Mouse (Mus musculus): ENCODE measurements around the gene Glis3.

The Glis3 gene

DNA sequence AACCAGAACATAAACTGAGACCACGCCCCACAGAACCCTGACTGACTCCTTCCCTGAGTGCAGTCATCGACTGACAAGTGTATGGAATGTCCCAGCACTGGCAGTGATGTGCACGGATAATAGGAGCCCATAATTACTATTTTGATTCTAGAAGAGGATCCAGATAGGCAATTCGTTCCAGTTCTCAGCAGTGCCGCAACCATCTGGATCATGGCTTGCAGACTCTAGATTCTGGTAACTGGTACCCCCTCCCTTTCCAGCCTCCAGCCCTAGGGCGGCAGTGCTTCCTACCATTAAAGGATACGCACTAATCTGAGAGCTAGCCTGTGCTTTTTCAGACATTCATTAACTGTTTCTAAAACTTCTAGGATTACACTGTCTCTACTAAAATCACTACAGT is 24.7 kb downstream of the Glis3 start:
- CTCF ChIA-PET = no interaction called here

DNA sequence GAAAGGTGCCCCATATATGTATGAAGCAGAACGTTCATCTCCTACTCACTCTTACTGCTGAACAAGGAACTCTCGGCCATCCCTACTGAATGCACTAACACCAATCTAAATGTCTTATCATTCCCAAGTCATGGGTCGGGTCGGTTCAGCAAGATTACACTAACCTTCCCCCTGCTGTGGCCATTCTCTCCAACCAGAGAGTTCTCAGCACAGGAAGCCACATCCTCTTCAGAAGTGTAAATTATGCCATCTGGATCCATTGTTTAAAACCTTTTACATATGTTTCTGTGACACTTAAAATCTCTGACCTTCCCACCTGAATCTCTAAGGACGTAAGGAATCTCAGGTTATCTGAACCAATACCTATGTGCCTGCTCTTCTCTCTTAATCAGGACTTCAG is 29.0 kb downstream of the Glis3 start:
- CTCF ChIA-PET = no interaction called here

DNA sequence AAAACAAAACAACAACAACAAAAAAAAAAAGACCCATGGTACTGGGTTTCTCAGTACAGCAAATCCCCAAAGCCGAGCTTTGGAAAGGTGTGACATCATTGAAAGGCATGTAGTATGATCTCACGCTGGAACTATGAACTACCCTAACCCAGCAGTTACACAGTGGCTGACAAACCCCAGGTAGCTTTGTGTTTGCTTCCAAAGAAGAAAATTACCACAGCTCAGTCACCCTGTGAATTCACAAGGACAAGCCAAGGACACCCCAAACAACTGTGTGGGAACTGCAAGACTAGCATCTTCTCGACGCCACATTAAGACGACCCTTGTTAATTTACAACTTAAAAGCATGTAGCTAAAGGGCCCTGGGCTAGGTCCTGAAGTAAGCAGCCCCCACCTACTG is 30.4 kb downstream of the Glis3 start:
- CTCF ChIA-PET = no interaction called here

DNA sequence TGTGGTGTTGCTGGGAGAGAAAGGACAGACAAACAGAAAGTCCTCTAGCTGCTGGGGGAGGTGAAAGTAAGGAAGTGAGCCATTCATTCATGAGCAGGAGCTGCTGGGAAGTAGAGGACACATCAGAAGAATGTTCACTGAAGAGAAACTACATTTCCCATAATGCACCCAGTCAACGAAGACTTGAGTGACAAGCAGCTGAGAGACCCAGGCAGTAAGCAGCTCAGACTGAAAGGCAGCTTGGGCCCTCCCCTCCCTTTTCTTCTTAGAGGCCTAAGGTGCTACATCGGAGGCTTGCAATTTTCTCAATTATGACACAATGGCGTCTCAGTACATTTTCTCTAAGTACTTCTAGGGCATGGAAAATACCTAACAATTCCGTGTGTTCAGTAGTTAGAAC is 31.0 kb downstream of the Glis3 start:
- CTCF ChIA-PET = no interaction called here

DNA sequence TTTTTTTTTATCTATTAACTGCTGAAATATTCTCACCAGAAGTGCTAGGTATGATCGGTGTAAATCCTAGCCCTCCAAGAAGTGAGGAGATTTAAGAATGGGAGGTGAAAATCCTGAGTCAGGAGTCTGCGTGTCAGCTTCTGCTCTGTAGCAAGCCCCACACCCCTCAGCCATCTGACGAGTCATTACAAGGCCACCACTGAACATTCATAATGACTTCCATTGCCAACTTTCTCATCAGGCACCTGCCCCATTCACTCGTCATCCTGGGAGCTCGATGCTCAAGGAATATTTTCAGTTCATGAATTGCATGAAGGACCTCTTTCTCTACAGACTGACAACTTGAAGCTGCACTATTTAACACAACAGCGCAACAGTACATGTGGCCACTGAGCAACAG is 32.5 kb downstream of the Glis3 start:
- CTCF ChIA-PET = no interaction called here

DNA sequence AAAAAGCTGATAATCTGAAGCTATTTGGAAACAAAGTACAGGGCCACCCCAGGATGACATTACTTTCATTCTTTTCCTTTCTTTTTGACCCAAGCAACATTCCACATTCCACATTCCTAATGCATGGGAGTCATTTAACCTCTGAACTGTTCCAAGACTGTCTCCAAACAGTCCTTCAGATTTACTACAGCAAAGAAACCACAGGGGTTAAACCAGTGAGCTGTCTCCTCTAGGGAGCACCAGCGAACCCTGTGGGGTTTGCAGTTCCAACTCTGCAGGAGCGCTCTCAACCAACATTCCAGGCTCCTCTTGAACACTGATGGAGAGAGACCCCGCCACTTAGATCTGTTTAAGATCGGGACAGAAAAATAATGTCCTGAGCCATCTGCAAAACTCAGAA is 33.6 kb downstream of the Glis3 start:
- CTCF ChIA-PET = no interaction called here

DNA sequence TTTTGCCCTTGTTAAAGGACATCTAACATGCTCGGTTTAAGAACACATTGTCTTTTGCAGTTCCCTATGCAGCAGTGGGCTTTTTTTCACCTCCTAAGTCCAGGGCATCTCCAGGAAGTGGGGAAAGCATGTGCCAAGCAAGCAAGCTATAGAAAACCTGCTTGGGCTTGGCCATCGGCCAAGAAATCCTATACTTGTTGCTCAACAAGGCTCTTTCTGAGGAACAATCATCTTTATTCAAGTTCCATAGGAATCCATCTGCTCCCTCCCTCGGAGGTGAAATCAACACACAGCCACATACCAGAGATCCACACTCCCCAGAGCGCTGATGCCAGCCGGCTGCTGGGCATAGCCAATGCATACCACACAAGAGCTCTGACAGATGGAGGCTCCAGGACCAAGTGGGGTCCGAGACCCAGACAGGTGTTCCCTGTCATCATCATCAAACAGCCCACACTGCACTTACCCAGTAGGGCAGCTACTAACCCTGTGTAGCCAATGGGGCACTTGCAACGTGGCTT is 39.0 kb downstream of the Glis3 start:
- CTCF ChIA-PET = no interaction called here

DNA sequence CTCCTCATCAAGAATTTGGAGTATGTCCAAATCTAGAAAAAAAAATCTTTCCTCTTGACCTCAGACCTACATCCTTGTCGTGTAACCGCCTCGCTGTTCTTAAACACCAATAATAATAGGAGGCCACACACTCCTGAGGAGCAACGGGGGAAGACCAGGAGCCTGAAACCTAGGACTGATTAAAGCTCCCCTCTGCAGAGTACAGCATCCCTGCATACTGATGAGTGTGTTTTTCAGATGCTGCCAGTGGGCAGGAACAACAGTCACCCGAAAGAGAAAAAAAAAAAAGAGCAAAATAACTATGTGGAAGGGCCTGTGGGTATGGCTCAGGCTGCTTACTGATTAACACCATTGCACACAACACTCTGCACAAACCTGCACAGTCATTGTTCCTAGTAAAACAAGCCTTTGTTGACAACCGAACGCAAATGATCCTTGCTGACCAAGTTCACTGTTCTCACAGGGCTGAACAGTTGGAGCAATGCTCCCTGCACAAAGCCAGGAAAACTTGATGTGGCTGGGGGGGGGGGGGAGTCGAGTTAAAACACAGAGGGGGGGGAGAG is 43.8 kb downstream of the Glis3 start:
- CTCF ChIA-PET = no interaction called here

DNA sequence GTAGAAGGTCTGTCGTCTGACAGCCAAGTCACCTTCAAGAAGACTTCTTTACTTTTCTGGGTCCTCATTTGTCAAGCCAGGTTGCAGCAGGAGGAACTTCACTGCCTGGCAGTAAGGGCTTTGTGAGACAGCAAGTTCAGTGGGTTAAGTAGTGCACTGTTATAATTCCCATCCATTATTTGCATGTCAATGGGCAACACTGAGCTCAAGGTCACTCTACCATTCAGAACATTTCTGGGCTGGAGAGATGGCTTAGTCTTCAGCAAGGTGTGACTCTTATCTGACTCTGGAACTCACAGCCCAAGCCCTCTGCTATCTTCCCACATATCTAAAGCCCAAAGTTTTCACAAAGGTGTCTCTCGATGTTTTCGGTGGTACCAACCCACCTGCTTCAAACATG is 44.9 kb downstream of the Glis3 start:
- CTCF ChIA-PET = no interaction called here

DNA sequence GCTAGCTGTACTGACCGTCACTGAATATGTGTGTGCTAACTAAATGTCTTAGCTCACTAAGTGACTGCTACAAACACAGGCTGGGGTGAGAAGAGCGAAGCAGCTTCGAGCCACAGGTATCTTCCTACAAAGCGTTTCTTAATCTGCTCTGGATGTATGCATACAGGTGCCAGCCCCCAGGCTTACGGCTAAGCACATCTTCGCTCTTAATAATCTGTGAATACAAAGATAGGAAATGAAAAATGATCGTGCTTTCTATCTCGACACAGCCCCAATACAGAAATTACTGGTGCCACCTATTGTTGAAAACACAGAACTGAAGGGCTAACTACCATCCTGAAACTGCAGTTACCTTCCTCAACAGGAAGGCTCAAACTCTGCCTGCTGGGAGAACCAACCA is 51.5 kb downstream of the Glis3 start:
- CTCF ChIA-PET = no interaction called here

DNA sequence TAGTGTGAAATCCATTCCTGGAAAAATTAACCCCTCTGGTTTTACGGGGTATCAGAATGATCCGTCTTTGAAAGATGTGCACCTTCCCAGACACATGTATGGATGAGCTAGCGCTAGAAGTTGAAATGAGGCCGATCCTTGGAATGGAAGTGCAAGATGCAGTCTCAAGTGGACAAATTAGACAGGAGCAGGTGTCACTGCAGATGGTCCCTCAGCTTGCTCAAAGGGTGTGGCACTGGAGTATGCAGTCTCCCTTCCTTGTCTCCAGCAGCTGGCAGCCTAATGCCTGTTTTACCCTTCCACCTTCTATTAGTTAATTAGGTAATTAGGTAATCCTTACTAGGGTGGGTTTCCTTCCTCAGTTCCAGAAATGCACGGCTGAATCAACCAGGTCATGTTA is 53.7 kb downstream of the Glis3 start:
- CTCF ChIA-PET = no interaction called here

DNA sequence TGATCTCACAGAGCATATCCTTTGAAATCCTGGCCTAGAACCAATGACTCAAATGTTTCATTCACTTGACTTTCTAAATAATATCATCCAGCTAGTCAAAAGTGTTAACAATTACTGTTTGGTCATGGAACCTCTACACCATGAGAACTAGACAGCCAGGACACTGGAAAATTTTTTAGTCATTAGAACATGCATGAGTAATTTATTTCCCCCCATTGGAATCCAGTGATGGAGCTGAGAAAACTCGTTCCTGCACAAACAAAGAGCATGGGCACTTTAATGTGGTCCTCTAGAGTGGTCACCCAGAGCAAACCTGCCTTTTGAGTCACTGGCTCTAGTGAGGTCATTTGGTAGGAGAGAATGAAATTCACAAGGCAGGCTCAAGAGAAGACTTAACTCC is 55.3 kb downstream of the Glis3 start:
- CTCF ChIA-PET = no interaction called here

DNA sequence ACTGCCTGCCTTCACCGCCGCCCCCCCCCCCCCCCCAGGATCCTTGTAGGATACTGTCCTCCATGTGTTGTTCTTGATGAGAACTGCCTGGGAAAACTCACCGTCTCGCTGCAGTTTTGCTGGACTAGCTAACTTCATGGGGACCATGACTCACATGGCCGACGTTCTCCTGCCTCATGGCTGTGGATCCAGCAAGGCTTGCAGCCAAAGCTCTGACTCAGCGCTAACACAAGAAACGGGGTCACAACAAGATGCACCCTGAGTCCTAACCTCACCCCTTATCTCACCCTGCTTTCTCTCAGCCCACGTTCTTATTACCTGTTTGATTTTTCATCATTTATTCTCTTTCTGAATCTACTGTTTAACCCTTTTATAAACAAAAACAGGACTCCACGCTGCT is 56.2 kb downstream of the Glis3 start:
- CTCF ChIA-PET = no interaction called here

DNA sequence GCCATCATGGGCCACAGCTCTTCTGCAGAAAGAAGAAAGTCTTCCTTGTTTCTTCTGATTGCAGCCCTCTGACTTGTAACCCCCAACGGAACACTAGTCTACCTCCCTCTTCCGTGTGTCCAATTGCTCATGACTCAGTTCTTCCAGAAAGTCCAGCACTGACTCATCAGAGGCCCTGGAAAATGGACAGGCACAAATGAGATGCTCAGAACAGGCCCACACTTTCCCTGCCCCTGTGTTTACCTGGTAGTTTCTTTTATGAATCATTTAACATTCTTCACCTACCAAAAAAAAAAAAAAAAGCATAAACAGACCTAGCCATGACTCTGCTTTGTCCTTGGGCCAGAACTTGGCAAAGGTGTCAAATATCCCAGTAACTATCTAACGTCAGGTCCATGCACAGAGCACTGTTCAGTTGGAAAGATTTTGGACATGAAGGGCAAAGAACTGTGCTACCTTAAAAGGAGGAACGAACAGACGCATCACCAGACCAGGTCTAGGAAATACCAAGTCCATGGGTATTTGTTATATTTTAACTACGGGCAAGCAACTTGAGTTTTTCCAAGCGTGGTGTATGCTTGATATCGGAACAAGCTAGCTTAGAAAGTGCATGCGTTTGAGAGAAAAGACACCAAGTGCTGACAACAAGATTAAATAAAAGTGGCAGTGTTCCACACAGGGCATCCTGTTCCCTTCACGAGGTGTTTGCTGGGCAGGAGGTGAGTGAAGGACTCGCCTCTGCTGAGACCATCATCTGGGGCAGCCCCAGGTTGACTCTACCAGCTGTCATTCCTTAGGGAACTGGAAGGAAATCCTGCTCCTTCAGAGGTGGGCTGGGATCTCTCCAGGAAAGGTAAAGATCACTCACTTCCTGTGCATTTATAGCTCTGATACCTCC is 58.0 kb downstream of the Glis3 start:
- CTCF ChIA-PET = no interaction called here

DNA sequence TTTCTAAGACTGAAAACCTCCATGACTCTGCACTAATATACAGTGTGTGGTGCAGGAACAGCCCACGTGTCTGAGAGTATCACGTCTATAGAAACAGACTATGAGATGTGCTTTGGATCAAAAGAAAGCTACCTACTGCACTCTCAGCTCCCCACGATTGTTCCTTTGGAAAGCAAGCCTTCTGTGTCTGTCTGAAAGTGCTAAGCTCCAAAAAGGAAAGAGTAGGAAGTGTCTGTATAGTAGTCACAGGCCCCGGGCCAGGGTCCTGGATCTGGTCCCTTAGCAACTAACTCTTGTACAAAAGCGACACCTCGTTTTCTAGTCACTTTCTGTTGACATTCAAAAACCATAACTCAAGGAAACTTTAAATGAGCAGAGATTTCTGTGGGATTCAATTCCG is 62.1 kb downstream of the Glis3 start:
- CTCF ChIA-PET = no interaction called here

DNA sequence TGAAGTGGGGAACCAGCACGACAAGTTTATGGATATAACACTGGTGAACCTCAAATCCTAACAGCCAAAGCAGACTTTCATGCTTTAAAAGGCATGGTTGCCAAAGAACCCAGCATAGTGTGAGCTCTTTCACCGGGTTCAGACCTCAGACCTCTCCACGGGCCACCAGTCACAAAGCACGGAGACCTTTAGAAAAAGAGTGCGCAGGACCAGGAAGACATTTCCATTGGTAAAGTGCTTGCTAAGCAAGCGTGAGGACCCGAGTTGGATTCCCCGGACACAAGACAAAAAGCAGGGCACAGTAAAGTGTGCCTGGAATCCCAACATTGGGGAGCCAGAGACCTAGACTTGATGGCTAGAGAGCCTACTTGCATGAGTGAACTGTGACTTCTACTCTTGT is 62.7 kb downstream of the Glis3 start:
- CTCF ChIA-PET = no interaction called here

DNA sequence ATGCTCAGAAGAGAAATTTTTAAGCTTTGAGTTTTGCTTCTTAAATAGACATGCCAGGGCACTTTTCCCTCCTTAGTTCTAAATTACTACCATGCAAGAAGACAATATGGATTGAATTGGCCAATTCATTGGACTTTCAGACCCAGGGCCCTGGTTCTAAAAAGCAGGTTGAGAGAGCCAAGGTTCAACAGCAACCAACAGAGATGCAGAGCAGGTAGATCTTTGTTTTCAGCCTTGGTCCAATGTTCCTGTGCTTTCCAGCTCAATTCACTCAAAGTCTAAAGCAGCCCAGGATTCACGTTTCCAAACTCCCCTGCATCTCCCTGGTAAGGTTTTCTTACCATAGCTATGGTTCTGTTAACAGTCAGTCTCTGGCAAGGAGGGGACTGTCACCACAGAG is 63.4 kb downstream of the Glis3 start:
- CTCF ChIA-PET = no interaction called here

DNA sequence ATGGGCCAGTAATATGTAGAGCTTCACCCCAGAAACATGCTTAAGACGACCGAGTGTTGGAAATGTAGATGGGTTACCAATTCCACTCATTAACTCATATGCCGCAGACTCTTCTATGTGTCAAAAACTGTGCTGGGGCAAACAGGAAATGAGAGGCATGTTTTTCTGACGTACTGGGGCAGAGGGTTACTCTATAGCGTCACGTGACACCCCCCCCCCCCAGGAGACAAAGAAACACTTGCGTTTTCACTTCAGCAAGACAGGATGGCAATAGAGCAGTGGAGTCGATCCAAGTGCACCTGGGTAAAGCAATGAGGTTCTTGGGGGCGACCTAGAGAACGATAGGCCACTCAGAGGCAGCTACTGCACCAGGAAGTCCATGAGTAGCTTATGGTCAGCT is 67.6 kb downstream of the Glis3 start:
- CTCF ChIA-PET = no interaction called here

DNA sequence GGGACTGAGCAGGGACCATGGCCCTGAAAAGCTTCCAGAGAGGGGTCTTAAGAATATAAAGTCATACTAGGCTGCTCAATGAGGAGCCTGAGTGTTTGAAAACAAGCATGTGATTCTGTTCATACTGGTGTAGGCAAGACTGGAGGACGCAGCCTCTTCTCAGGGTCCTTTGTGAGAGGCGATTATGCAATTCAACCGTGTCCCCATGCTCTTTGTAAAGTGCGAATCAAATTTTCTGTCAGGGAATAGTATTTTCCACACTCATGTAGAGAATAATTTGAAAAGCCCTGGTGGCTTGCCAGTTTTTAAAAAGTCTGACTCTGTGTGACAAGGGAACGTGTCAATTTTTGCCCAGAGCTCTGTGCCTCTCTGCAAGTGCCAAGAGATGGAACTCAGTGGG is 71.1 kb downstream of the Glis3 start:
- CTCF ChIA-PET = no interaction called here

DNA sequence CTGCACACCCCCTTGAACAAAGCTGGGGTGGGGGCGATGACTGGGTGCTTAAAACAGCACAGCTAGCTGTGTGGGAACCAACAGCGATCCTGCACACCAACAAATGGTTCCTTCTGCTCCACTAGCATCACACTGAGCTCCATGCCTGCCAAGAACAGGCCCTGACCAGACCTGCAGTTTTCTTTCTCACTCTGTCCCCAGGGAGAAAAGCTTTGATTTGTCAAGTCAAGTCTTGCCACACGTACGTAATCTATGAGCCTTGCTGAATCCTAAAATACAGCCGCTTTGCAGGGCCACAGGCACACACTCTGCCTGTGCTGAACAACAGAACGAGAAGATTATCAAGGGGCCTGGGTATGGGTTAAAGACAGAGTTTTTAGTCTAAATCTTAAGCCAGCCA is 71.6 kb downstream of the Glis3 start:
- CTCF ChIA-PET = no interaction called here

DNA sequence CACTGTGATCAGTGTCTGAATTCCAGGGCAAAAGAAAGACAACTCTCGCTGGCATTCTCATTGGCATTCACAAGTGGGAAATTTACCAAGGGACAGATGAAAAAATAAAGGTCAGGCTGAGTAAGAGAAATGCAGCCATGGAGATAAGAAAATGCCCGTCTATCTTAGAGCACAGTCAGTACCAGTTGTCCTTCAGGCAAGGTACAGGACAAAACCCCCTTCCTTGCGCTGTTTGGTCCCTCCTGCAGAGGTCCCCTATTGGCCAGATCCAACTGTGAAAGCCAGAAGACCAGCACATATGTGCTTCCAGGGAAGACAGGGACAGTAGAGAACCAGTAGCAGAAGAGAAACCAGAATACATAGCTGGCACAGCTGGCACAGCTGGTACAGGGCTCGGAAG is 79.0 kb downstream of the Glis3 start:
- CTCF ChIA-PET = no interaction called here

DNA sequence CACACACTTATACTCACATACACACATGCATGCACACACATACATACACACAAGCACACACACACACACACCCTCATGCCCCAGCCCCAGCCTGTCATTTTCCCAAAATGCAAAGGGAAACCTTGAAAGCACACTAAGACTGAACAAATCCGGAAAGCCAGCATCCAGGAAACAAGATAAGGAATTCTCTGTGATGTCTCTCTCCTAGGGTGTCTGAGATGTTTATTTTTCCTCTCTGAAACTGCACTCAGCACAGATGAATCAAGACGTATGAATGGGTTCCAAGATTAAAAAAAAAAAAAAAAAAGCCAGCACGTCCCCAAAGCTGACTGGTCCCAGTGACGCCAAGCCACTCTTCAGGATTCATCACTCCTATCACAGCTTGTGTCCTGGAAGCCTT is 85.7 kb downstream of the Glis3 start:
- CTCF ChIA-PET = no interaction called here

DNA sequence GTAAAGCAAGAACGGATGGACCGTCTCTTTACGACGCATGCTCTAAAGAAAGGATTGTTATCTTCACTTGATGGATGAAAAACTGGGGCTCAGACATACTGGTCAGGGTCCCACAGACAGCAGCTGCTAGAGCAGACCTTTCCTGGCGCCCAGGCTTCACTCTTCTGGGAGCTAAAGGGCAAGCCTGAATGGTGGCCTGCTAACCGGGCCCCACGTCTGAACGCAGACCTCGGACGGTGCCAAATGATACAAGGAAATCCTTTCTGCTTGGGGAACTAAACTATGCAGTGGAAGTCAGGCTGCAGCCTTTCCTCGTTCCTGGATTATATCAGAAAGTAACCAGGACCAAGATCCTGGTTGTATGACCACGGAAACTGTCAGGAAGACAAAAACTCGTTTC is 86.9 kb downstream of the Glis3 start:
- CTCF ChIA-PET = interaction anchor here (0.6 kb wide), 1 partner anchor 44 kb away, joined by 3 read pairs; no protein-coding TSS in a partner anchor
